ENCODE assay signal across 8 mouse cellular contexts in genomic region chr1:93754573-93755290, GRCm38 (mm10). TPM values are rescaled to one million over a fixed set of nuclear protein-coding genes. Genes with fewer than 3 reads are reported as not detected.
DNase-seq lines count a peak whose midpoint lies in the region; ATAC-seq and TF ChIP-seq lines count a peak whose summit lies in the region.

Gene Thap4 (minus strand): TSS chr1:93754864.

- peak; percentile 97 for DNase-seq in brain, embryonic 14.5 days (ENCODE audit: low read depth)
- peak; percentile 88 for DNase-seq in liver
- DNase-seq in monocyte, adult 2 months (ENCODE audit: low read depth in 1 of 2, low spot score in 2 of 2): peak; percentile 33 to 74
- peak; percentile 74 to 84 for DNase-seq in spleen, postnatal 14 days (ENCODE audit: low spot score in 2 of 2)

- H3K27ac ChIP-seq in heart, embryonic 11.5 days (ENCODE audit: low read depth, low read length): peak within 1 kb of the TSS; percentile 88
- peak within 1 kb of the TSS; percentile 92 for H3K27ac ChIP-seq in kidney, embryonic 16.5 days (ENCODE audit: low read length)

- peaks cover 57% of the 10 kb centered on the region for H3K79me3 ChIP-seq in C2C12 (ENCODE audit: low read depth)

- H3K9ac ChIP-seq in heart, embryonic 11.5 days (ENCODE audit: low read depth, low read length): peak within 1 kb of the TSS; percentile 88
- peak within 1 kb of the TSS; percentile 89 for H3K9ac ChIP-seq in kidney, embryonic 16.5 days (replicated peaks; ENCODE audit: low read length)

- peak within 1 kb of the TSS; percentile 83 for H3K4me3 ChIP-seq in C2C12 (ENCODE audit: insufficient read depth, poor library complexity, severe bottlenecking)
- peak within 1 kb of the TSS; percentile 97 for H3K4me3 ChIP-seq in erythroblast, embryonic 14.5 days (replicated peaks)
- H3K4me3 ChIP-seq in heart, embryonic 11.5 days (ENCODE audit: low read depth, low read length): peak within 1 kb of the TSS; percentile 78
- H3K4me3 ChIP-seq in kidney, embryonic 16.5 days (ENCODE audit: low read length): peak within 1 kb of the TSS; percentile 97

- peak within 1 kb of the TSS; percentile 76 for H3ac ChIP-seq in C2C12 (ENCODE audit: control insufficient read depth, insufficient read length, low read depth)

- H3K36me3 ChIP-seq in C2C12 (ENCODE audit: control insufficient read depth, insufficient read depth): peaks cover 5% of the 10 kb centered on the region
- peaks cover 46% of the 10 kb centered on the region for H3K36me3 ChIP-seq in erythroblast, embryonic 14.5 days (ENCODE audit: control insufficient read depth)
- peaks cover 9% of the 10 kb centered on the region for H3K36me3 ChIP-seq in heart, embryonic 11.5 days (ENCODE audit: control insufficient read depth, insufficient read depth, low read length)
- H3K36me3 ChIP-seq in kidney, embryonic 16.5 days (ENCODE audit: insufficient read depth, low read length): peaks cover 7% of the 10 kb centered on the region

- WGBS in heart, embryonic 11.5 days (ENCODE audit: insufficient replicate concordance): 0% methylated on average over 83 of the region's 121 CpGs
- under 1% methylated on average over 113 of the region's 121 CpGs for WGBS in kidney, embryonic 16.5 days

- H3K27me3 ChIP-seq in C2C12 (ENCODE audit: control insufficient read depth, insufficient read depth, insufficient read length): no peaks in the 10 kb centered on the region
- H3K27me3 ChIP-seq in erythroblast, embryonic 14.5 days (ENCODE audit: control insufficient read depth): peaks cover 7% of the 10 kb centered on the region
- H3K27me3 ChIP-seq in heart, embryonic 11.5 days (ENCODE audit: control insufficient read depth, insufficient read depth, low read length): no peaks in the 10 kb centered on the region
- H3K27me3 ChIP-seq in kidney, embryonic 16.5 days (ENCODE audit: insufficient read depth, low read length): no peaks in the 10 kb centered on the region

- peak within 1 kb of the TSS; percentile 77 for H3K4me2 ChIP-seq in heart, embryonic 11.5 days
- peak within 1 kb of the TSS; percentile 83 for H3K4me2 ChIP-seq in kidney, embryonic 16.5 days (replicated peaks; ENCODE audit: low read depth, low read length)

- TF ChIP-seq CTCF in C2C12 (IDR thresholded peaks at IDR 0.05; ENCODE audit: control insufficient read depth, insufficient read depth, insufficient read length): no peak
- TF ChIP-seq CTCF in brain, embryonic 14.5 days (IDR thresholded peaks at IDR 0.05; ENCODE audit: borderline replicate concordance, extremely low read depth, insufficient read depth, insufficient read length): no peak

- peak; percentile 80 for TF ChIP-seq POLR2A in brain, embryonic 14.5 days (IDR thresholded peaks at IDR 0.05; ENCODE audit: borderline replicate concordance, extremely low read depth, insufficient read depth, insufficient read length, poor library complexity, severe bottlenecking)

- peak; percentile 91 for ATAC-seq in heart, embryonic 11.5 days (replicated peaks; ENCODE audit: insufficient number of reproducible peaks, low FRiP score, low TSS enrichment)
- ATAC-seq in kidney, embryonic 16.5 days (ENCODE audit: low FRiP score, low TSS enrichment): peak; percentile 94

- H3K9me3 ChIP-seq in erythroblast, embryonic 14.5 days (ENCODE audit: control insufficient read depth, low read length): no peaks in the 10 kb centered on the region
- no peaks in the 10 kb centered on the region for H3K9me3 ChIP-seq in heart, embryonic 11.5 days (replicated peaks; ENCODE audit: control insufficient read depth, low read length)
- no peaks in the 10 kb centered on the region for H3K9me3 ChIP-seq in kidney, embryonic 16.5 days (ENCODE audit: low read length)

- peaks cover 61% of the 10 kb centered on the region for H3K4me1 ChIP-seq in erythroblast, embryonic 14.5 days (ENCODE audit: control insufficient read depth)
- peaks cover 7% of the 10 kb centered on the region for H3K4me1 ChIP-seq in heart, embryonic 11.5 days (ENCODE audit: control insufficient read depth, insufficient read depth, low read length)
- peaks cover 19% of the 10 kb centered on the region for H3K4me1 ChIP-seq in kidney, embryonic 16.5 days (ENCODE audit: insufficient read depth, low read length)

- peaks cover 93% of the 10 kb centered on the region for H3K79me2 ChIP-seq in C2C12 (ENCODE audit: control insufficient read depth, insufficient read depth)

TF ChIP-seq in C2C12, 6 proteins besides CTCF, POLR2A, EP300 and RAD21:
- TF ChIP-seq FOSL1 (IDR thresholded peaks at IDR 0.05; ENCODE audit: insufficient read depth, low read length, poor library complexity, severe bottlenecking) (no peak), MAX (IDR thresholded peaks at IDR 0.05) (peak; percentile 74), USF1 (IDR thresholded peaks at IDR 0.05; ENCODE audit: low read depth) (no peak), CEBPB (IDR thresholded peaks at IDR 0.05; ENCODE audit: low read depth) (no peak), MYOG (IDR thresholded peaks at IDR 0.05; ENCODE audit: control insufficient read depth, extremely low read depth, insufficient read length) (no peak), MYOD1 (IDR thresholded peaks at IDR 0.05; ENCODE audit: control insufficient read depth, insufficient read length, low read depth) (no peak)

RNA-seq across cellular contexts. Expression of gene Thap4, which starts in this region (rescaled TPM):
- 65.2 TPM for polyA plus RNA-seq in C2C12 (2012; fragmentation: generic; extraction: Trizol)
- 44.9 and 53.1 TPM in 2 replicates for polyA plus RNA-seq in brain, embryonic 14.5 days (2012; rRNA removed)
- polyA plus RNA-seq in erythroblast, embryonic 14.5 days (2012): 2.1 and 5.0 TPM in 2 replicates
- 49.5 and 53.3 TPM in 2 replicates for polyA plus RNA-seq in heart, embryonic 11.5 days (2014; fragmentation: Nextera tagmentation; extraction: Ambion mirVana)
- 74.5 and 75.3 TPM in 2 replicates for polyA plus RNA-seq in kidney, embryonic 16.5 days (2015; fragmentation: Nextera tagmentation; extraction: Ambion mirVana)

Comparison
In these comparisons a context has a peak if more than half of its experiments do, and no peak if none do; other contexts are left out.
1. Peak in every context shown above with its lines: DNase-seq, ATAC-seq, H3K4me3 ChIP-seq and H3K27ac ChIP-seq.